Mouse (Mus musculus) forebrain, embryonic 10.5 days (tissue): ENCODE data around the gene Hs3st1. TPM values are rescaled to one million over a fixed set of nuclear protein-coding genes. Genes with fewer than 3 reads are reported as not detected.

Experiments used
- DNase-seq: peaks from one replicate; pipeline ENCODE4 v3.0.0-alpha.2; 2017; ENCODE audit warnings: low spot score; ENCODE audit errors: extremely low spot score
- H3K27ac ChIP-seq: fragments of 300-500 bp; sonication (generic); 2 replicates; pipeline ENCODE4 v1.5.1; 2016; ENCODE audit warnings: mild to moderate bottlenecking
- H3K27me3 ChIP-seq: fragments of 300-500 bp; sonication (generic); 2 replicates; pipeline ENCODE4 v1.6.1; 2016; ENCODE audit warnings: mild to moderate bottlenecking; ENCODE audit not compliant: poor library complexity, severe bottlenecking
- H3K36me3 ChIP-seq: fragments of 300-500 bp; sonication (generic); replicated peaks from 2 replicates; pipeline ENCODE4 v1.6.1; 2016; ENCODE audit warnings: mild to moderate bottlenecking, moderate library complexity
- H3K4me1 ChIP-seq: fragments of 300-500 bp; sonication (generic); 2 replicates; pipeline ENCODE4 v1.6.1; 2016
- H3K4me3 ChIP-seq: fragments of 300-500 bp; sonication (generic); 2 replicates; pipeline ENCODE4 v1.5.1; 2016; ENCODE audit warnings: mild to moderate bottlenecking, moderate library complexity
- H3K9me3 ChIP-seq: fragments of 300-500 bp; sonication (generic); 2 replicates; pipeline ENCODE4 v1.6.1; 2016; ENCODE audit warnings: mild to moderate bottlenecking, moderate library complexity
- WGBS: fragments of 180-500 bp; shearing (Covaris S2); methylation state at CpG from one replicate; pipeline ENCODE4 v1.1.7; 2016; 5-methylcytosine and 5-hydroxymethylcytosine counted together
- polyA plus RNA-seq: library from polyadenylated mRNA; unstranded; fragments of >200 nt; fragmentation: Nextera tagmentation; extraction: Ambion mirVana; gene quantifications from 2 replicates; pipeline ENCODE4 v1.2.1, GENCODE M21; 2016

The Hs3st1 gene
- polyA plus RNA-seq, 1 experiment from 2014 or later = 3.0 TPM

GRCm38 (mm10) chr5:39636090-39636489, 119.2 kb downstream of the Hs3st1 start:
- DNase-seq = no peak
- no peaks in the 10 kb centered on the region for H3K9me3 ChIP-seq
- no peak overlapping the region for H3K27ac ChIP-seq
- no peak overlapping the region for H3K4me3 ChIP-seq
- H3K36me3 ChIP-seq = no peaks in the 10 kb centered on the region
- peaks cover 8% of the 10 kb centered on the region for H3K27me3 ChIP-seq
- no peaks in the 10 kb centered on the region for H3K4me1 ChIP-seq
- 89% methylated on average over 3 of the region's 3 CpGs for WGBS

GRCm38 (mm10) chr5:39634300-39635047, 120.8 kb downstream of the Hs3st1 start:
- Histone ChIP-seq H3K36me3 (no peaks in the 10 kb centered on the region), H3K4me1 (no peaks in the 10 kb centered on the region), H3K9me3 (no peaks in the 10 kb centered on the region), H3K27ac (no peak overlapping the region), H3K4me3 (no peak overlapping the region), H3K27me3 (no peaks in the 10 kb centered on the region)
- WGBS = 93% methylated on average over 8 of the region's 8 CpGs
- no peak for DNase-seq

- WGBS = 58% methylated on average over 1 of the region's 1 CpGs
- Histone ChIP-seq H3K4me3 (no peak overlapping the region), H3K9me3 (no peaks in the 10 kb centered on the region), H3K27me3 (no peaks in the 10 kb centered on the region), H3K4me1 (no peaks in the 10 kb centered on the region), H3K27ac (no peak overlapping the region), H3K36me3 (no peaks in the 10 kb centered on the region)
- DNase-seq = no peak
Observed at GRCm38 (mm10) chr5:39633206-39633605, 122.1 kb downstream of the Hs3st1 start.

GRCm38 (mm10) chr5:39630841-39631240, 124.4 kb downstream of the Hs3st1 start:
- 94% methylated on average over 5 of the region's 5 CpGs for WGBS
- no peaks in the 10 kb centered on the region for H3K27me3 ChIP-seq
- H3K27ac ChIP-seq = no peak overlapping the region
- no peak overlapping the region for H3K4me3 ChIP-seq
- H3K4me1 ChIP-seq = no peaks in the 10 kb centered on the region
- no peaks in the 10 kb centered on the region for H3K9me3 ChIP-seq
- no peak for DNase-seq
- no peaks in the 10 kb centered on the region for H3K36me3 ChIP-seq

GRCm38 (mm10) chr5:39625037-39625473, 130.2 kb downstream of the Hs3st1 start:
- Histone ChIP-seq H3K4me1 (peaks cover 27% of the 10 kb centered on the region), H3K36me3 (no peaks in the 10 kb centered on the region), H3K27me3 (no peaks in the 10 kb centered on the region), H3K9me3 (no peaks in the 10 kb centered on the region), H3K27ac (no peak overlapping the region), H3K4me3 (no peak overlapping the region)
- DNase-seq = no peak
- 63% methylated on average over 8 of the region's 8 CpGs for WGBS

GRCm38 (mm10) chr5:39624218-39624590, 131.1 kb downstream of the Hs3st1 start:
- Histone ChIP-seq H3K4me1 (peaks cover 27% of the 10 kb centered on the region), H3K9me3 (no peaks in the 10 kb centered on the region), H3K36me3 (no peaks in the 10 kb centered on the region), H3K27me3 (no peaks in the 10 kb centered on the region), H3K27ac (no peak overlapping the region), H3K4me3 (no peak overlapping the region)
- DNase-seq = no peak
- WGBS = 69% methylated on average over 4 of the region's 4 CpGs

GRCm38 (mm10) chr5:39623304-39624217, 131.7 kb downstream of the Hs3st1 start:
- Histone ChIP-seq H3K9me3 (no peaks in the 10 kb centered on the region), H3K4me3 (no peak overlapping the region), H3K27me3 (no peaks in the 10 kb centered on the region), H3K36me3 (no peaks in the 10 kb centered on the region), H3K4me1 (peaks cover 27% of the 10 kb centered on the region), H3K27ac (no peak overlapping the region)
- no peak for DNase-seq
- WGBS = 85% methylated on average over 13 of the region's 13 CpGs

GRCm38 (mm10) chr5:39620206-39620866, 134.9 kb downstream of the Hs3st1 start:
- Histone ChIP-seq H3K27me3 (no peaks in the 10 kb centered on the region), H3K9me3 (no peaks in the 10 kb centered on the region), H3K36me3 (no peaks in the 10 kb centered on the region), H3K4me3 (no peak overlapping the region), H3K27ac (no peak overlapping the region), H3K4me1 (peaks cover 26% of the 10 kb centered on the region)
- no peak for DNase-seq
- WGBS = 95% methylated on average over 3 of the region's 3 CpGs

GRCm38 (mm10) chr5:39617354-39617977, 137.8 kb downstream of the Hs3st1 start:
- H3K9me3 ChIP-seq = no peaks in the 10 kb centered on the region
- DNase-seq = no peak
- H3K36me3 ChIP-seq = 0 out of 2 replicates have a peak, but pooled peaks cover 5% of the 10 kb centered on the region
- peaks cover 4% of the 10 kb centered on the region for H3K4me1 ChIP-seq
- no peak overlapping the region for H3K4me3 ChIP-seq
- WGBS = 94% methylated on average over 2 of the region's 2 CpGs
- H3K27ac ChIP-seq = no peak overlapping the region
- H3K27me3 ChIP-seq = no peaks in the 10 kb centered on the region

- no peaks in the 10 kb centered on the region for H3K27me3 ChIP-seq
- DNase-seq = no peak
- H3K4me1 ChIP-seq = peaks cover under 1% of the 10 kb centered on the region; the same call in 1 of the 2 replicates
- H3K36me3 ChIP-seq = 0 out of 2 replicates have a peak, but pooled peaks cover 5% of the 10 kb centered on the region
- no peaks in the 10 kb centered on the region for H3K9me3 ChIP-seq
- H3K4me3 ChIP-seq = no peak overlapping the region
- 97% methylated on average over 7 of the region's 7 CpGs for WGBS
- no peak overlapping the region for H3K27ac ChIP-seq
Observed at GRCm38 (mm10) chr5:39615202-39615601, 140.1 kb downstream of the Hs3st1 start.

- Histone ChIP-seq H3K4me3 (no peak overlapping the region), H3K4me1 (no peaks in the 10 kb centered on the region), H3K27ac (no peak overlapping the region), H3K9me3 (no peaks in the 10 kb centered on the region), H3K27me3 (no peaks in the 10 kb centered on the region), H3K36me3 (0 out of 2 replicates have a peak, but pooled peaks cover 5% of the 10 kb centered on the region)
- WGBS = 94% methylated on average over 2 of the region's 2 CpGs
- no peak for DNase-seq
Observed at GRCm38 (mm10) chr5:39613534-39613933, 141.7 kb downstream of the Hs3st1 start.

GRCm38 (mm10) chr5:39612240-39612639, 143.0 kb downstream of the Hs3st1 start:
- Histone ChIP-seq H3K4me1 (no peaks in the 10 kb centered on the region), H3K9me3 (no peaks in the 10 kb centered on the region), H3K4me3 (no peak overlapping the region), H3K27ac (no peak overlapping the region), H3K27me3 (no peaks in the 10 kb centered on the region), H3K36me3 (0 out of 2 replicates have a peak, but pooled peaks cover 5% of the 10 kb centered on the region)
- DNase-seq = no peak
- 88% methylated on average over 2 of the region's 2 CpGs for WGBS
